Mouse (Mus musculus): ENCODE measurements around the gene Prl8a9. TPM values are rescaled to one million over a fixed set of nuclear protein-coding genes. Genes with fewer than 3 reads are reported as not detected.

Gene Prl8a9
- polyA plus RNA-seq (2016; fragmentation: Nextera tagmentation; extraction: Ambion mirVana): not detected in 2 replicates

GRCm38 (mm10) chr13:27564506-27564905, at the start of gene Prl8a9:
Gene Prl8a9 (minus strand): TSS chr13:27564606.
- H3K27ac ChIP-seq: no peak within 1 kb of the TSS
- no peak within 1 kb of the TSS for H3K4me3 ChIP-seq
- no peaks in the 10 kb centered on the region for H3K36me3 ChIP-seq (replicated peaks)
- no peaks in the 10 kb centered on the region for H3K4me1 ChIP-seq
- H3K9me3 ChIP-seq: no peaks in the 10 kb centered on the region
- DNase-seq (ENCODE audit: extremely low spot score, low spot score): no peak
- no peaks in the 10 kb centered on the region for H3K27me3 ChIP-seq (ENCODE audit: poor library complexity, severe bottlenecking)
- WGBS: 82% methylated on average over 2 of the region's 2 CpGs

GRCm38 (mm10) chr13:27610482-27610881, 46.1 kb upstream of the Prl8a9 start, which contains the start of gene Prl7b1:
Gene Prl7b1 (minus strand): TSS chr13:27610582.
- H3K4me1 ChIP-seq: no peaks in the 10 kb centered on the region
- no peak within 1 kb of the TSS for H3K4me3 ChIP-seq
- no peak for DNase-seq (ENCODE audit: extremely low spot score, low spot score)
- no peaks in the 10 kb centered on the region for H3K27me3 ChIP-seq (ENCODE audit: poor library complexity, severe bottlenecking)
- 74% methylated on average over 4 of the region's 4 CpGs for WGBS
- H3K9me3 ChIP-seq: no peaks in the 10 kb centered on the region
- no peak within 1 kb of the TSS for H3K27ac ChIP-seq
- no peaks in the 10 kb centered on the region for H3K36me3 ChIP-seq (replicated peaks)

DNA sequence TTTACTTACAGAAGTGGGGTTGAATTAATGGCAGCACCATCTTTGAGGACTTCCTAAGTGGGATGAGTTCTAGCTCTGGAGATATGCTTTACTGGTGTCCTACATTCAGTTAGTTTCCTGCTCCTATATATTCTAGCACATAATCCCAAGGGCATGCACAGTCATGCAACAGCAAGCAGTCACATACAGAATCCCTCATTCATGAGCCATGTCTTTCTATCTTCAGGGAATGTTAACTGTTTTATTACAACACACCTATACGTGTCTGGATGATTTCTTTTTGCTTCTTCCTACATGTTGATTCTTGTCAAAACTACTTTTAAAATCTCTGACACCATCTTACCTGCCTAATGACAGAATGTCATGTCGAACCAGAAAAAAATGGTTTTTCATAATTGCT, 17.7 kb upstream of the Prl8a9 start, which contains the start of gene Prl8a1:
Gene Prl8a1, minus strand, starts transcription at position 101 of the 400 bp plus-strand sequence.
- Histone ChIP-seq H3K27ac (no peak within 1 kb of the TSS), H3K27me3 (ENCODE audit: poor library complexity, severe bottlenecking) (no peaks in the 10 kb centered on the region), H3K4me3 (no peak within 1 kb of the TSS), H3K4me1 (no peaks in the 10 kb centered on the region), H3K36me3 (replicated peaks) (no peaks in the 10 kb centered on the region), H3K9me3 (no peaks in the 10 kb centered on the region)
- no peak for DNase-seq (ENCODE audit: extremely low spot score, low spot score)
- 86% methylated on average over 2 of the region's 2 CpGs for WGBS

- DNase-seq (ENCODE audit: extremely low spot score, low spot score): no peak
- Histone ChIP-seq H3K4me1 (no peaks in the 10 kb centered on the region), H3K36me3 (replicated peaks) (no peaks in the 10 kb centered on the region), H3K27me3 (ENCODE audit: poor library complexity, severe bottlenecking) (no peaks in the 10 kb centered on the region), H3K27ac (no peak overlapping the region), H3K9me3 (no peaks in the 10 kb centered on the region), H3K4me3 (no peak overlapping the region)
Observed at GRCm38 (mm10) chr13:27553336-27553735, 11.1 kb downstream of the Prl8a9 start.

GRCm38 (mm10) chr13:27523156-27523555, 41.2 kb downstream of the Prl8a9 start:
- Histone ChIP-seq H3K27ac (no peak overlapping the region), H3K27me3 (ENCODE audit: poor library complexity, severe bottlenecking) (no peaks in the 10 kb centered on the region), H3K9me3 (no peaks in the 10 kb centered on the region), H3K4me1 (no peaks in the 10 kb centered on the region), H3K36me3 (replicated peaks) (no peaks in the 10 kb centered on the region), H3K4me3 (no peak overlapping the region)
- no peak for DNase-seq (ENCODE audit: extremely low spot score, low spot score)
- 82% methylated on average over 4 of the region's 4 CpGs for whole genome bisulfite sequencing

GRCm38 (mm10) chr13:27513117-27513516, 51.3 kb downstream of the Prl8a9 start, which contains the start of gene Prl8a8:
Gene Prl8a8 (minus strand): TSS chr13:27513217.
- Histone ChIP-seq H3K4me3 (no peak within 1 kb of the TSS), H3K9me3 (no peaks in the 10 kb centered on the region), H3K4me1 (no peaks in the 10 kb centered on the region), H3K27ac (no peak within 1 kb of the TSS), H3K27me3 (ENCODE audit: poor library complexity, severe bottlenecking) (no peaks in the 10 kb centered on the region), H3K36me3 (replicated peaks) (no peaks in the 10 kb centered on the region)
- DNase-seq (ENCODE audit: extremely low spot score, low spot score): no peak
- WGBS: 88% methylated on average over 4 of the region's 4 CpGs

Other genes with a start within 250 kb of the Prl8a9 start
- not detected in 2 replicates for gene Prl8a2, start 218.9 kb downstream of the Prl8a9 start, polyA plus RNA-seq (2016; fragmentation: Nextera tagmentation; extraction: Ambion mirVana)
- not detected in 2 replicates for gene Prl2b1, start 173.8 kb downstream of the Prl8a9 start, polyA plus RNA-seq (2016; fragmentation: Nextera tagmentation; extraction: Ambion mirVana)
- gene Prl8a6, start 125.9 kb downstream of the Prl8a9 start, polyA plus RNA-seq (2016; fragmentation: Nextera tagmentation; extraction: Ambion mirVana): not detected in 2 replicates
- gene Prl8a8, start 51.4 kb downstream of the Prl8a9 start, polyA plus RNA-seq (2016; fragmentation: Nextera tagmentation; extraction: Ambion mirVana): not detected in 2 replicates
- not detected in 2 replicates for gene Prl8a1, start 17.6 kb upstream of the Prl8a9 start, polyA plus RNA-seq (2016; fragmentation: Nextera tagmentation; extraction: Ambion mirVana)
- gene Prl7b1, start 46.0 kb upstream of the Prl8a9 start, polyA plus RNA-seq (2016; fragmentation: Nextera tagmentation; extraction: Ambion mirVana): not detected in 2 replicates
- gene Prl7a1, start 77.9 kb upstream of the Prl8a9 start, polyA plus RNA-seq (2016; fragmentation: Nextera tagmentation; extraction: Ambion mirVana): not detected in 2 replicates
- not detected in 2 replicates for gene Prl7a2, start 103.4 kb upstream of the Prl8a9 start, polyA plus RNA-seq (2016; fragmentation: Nextera tagmentation; extraction: Ambion mirVana)
- gene Prl7d1, start 152.1 kb upstream of the Prl8a9 start, polyA plus RNA-seq (2016; fragmentation: Nextera tagmentation; extraction: Ambion mirVana): not detected in 2 replicates
- not detected in 2 replicates for gene Prl7c1, start 216.2 kb upstream of the Prl8a9 start, polyA plus RNA-seq (2016; fragmentation: Nextera tagmentation; extraction: Ambion mirVana)
- not detected in 2 replicates for gene Prl2a1, start 237.0 kb upstream of the Prl8a9 start, polyA plus RNA-seq (2016; fragmentation: Nextera tagmentation; extraction: Ambion mirVana)